Mouse (Mus musculus): ENCODE results near the gene Prss42. TPM values are rescaled to one million over a fixed set of nuclear protein-coding genes. Genes with fewer than 3 reads are reported as not detected.

Prss42 gene
- total RNA-seq (2012; rRNA removed) = not detected in 2 replicates
- polyA plus RNA-seq (2012; ENCODE audit: insufficient read depth in 1 of 2, insufficient read length in 2 of 2, low read depth in 1 of 2, low replicate concordance in 2 of 2, missing spikeins in 1 of 2) = not detected

DNA sequence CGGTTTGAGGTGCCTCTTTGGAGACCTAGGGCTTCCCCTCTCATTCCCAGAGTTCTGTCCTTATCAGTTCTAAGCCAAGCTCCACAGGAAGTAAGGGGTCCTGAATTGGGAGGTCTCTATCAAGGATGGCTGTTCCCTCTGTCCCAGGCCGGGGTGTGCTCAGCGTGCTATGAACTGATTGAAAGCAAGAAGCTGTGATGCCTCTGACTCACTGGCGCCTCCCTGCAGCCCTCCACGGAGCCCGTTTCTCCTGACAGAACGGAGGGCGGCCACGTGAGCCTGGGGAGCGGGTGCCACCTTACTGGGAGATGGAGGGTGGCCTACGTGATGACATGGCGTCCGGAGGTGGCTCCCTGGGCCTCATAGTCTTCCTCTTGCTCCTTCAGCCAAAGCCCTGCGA is at the start of gene Prss42:
Gene Prss42 (plus strand): TSS at position 301 of the 400 bp plus-strand sequence.
- Histone ChIP-seq H3K9ac (ENCODE audit: control insufficient read depth, low read depth, low read length, poor library complexity, severe bottlenecking) (no peak within 1 kb of the TSS), H3K27me3 (ENCODE audit: control insufficient read depth in 1 of 2, insufficient read depth in 2 of 2, low read length in 2 of 2) (no peaks in the 10 kb centered on the region), H3K4me1 (ENCODE audit: control insufficient read depth in 1 of 2, insufficient read depth in 2 of 2, low read length in 2 of 2) (no peaks in the 10 kb centered on the region; a peak in 2 of 4 replicates), H3K9me3 (replicated peaks; ENCODE audit: insufficient read depth, low read length) (no peaks in the 10 kb centered on the region), H3K27ac (ENCODE audit: control insufficient read depth, low read depth, low read length) (no peak within 1 kb of the TSS), H3K79me2 (ENCODE audit: control insufficient read depth, insufficient read depth, low read length, poor library complexity) (no peaks in the 10 kb centered on the region), H3K36me3 (ENCODE audit: control insufficient read depth in 1 of 2, insufficient read depth in 2 of 2, low read length in 2 of 2) (no peaks in the 10 kb centered on the region), H3K4me3 (ENCODE audit: control insufficient read depth in 1 of 2, insufficient read depth in 1 of 2, low read depth in 2 of 2, low read length in 2 of 2) (no peak within 1 kb of the TSS)
- DNase-seq (ENCODE audit: low read depth, low spot score) = no peak
- TF ChIP-seq TCF12 (IDR thresholded peaks at IDR 0.05; ENCODE audit: low read depth, low read length) (no peak), BHLHE40 (IDR thresholded peaks at IDR 0.05; ENCODE audit: borderline replicate concordance, low read depth, low read length) (no peak), POLR2AphosphoS5 (IDR thresholded peaks at IDR 0.05; ENCODE audit: borderline replicate concordance, low read depth, low read length) (no peak), ZC3H11A (IDR thresholded peaks at IDR 0.05; ENCODE audit: low read depth, low read length) (no peak)

DNA sequence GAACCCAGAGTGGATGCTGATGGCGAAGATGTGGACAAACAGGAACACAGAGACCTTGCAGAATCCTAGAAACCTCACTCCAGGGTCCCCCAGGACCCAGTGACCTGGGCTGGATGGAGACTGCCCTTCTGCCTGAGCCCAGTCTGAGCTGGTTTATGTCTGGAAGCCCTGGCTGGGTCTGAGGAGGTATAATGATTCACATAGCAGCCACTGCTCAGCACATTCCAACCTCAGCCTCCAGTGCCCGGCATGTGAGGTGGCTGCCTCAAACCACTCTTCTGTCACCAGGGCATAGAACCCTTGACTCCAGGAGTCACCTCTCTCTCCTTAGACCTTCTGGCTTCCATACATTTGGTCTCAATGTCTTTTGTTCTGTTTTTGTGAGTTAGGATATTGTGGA is 49.5 kb upstream of the Prss42 start:
- no peak overlapping the region for H3K9ac ChIP-seq (ENCODE audit: control insufficient read depth, low read depth, low read length, poor library complexity, severe bottlenecking)
- no peak overlapping the region for H3K27ac ChIP-seq (ENCODE audit: control insufficient read depth, low read depth, low read length)
- DNase-seq (ENCODE audit: low read depth, low spot score) = no peak
- H3K27me3 ChIP-seq (ENCODE audit: control insufficient read depth in 1 of 2, insufficient read depth in 2 of 2, low read length in 2 of 2) = peaks cover 4% of the 10 kb centered on the region in 2 experiments
- H3K4me1 ChIP-seq (ENCODE audit: control insufficient read depth in 1 of 2, insufficient read depth in 2 of 2, low read length in 2 of 2) = no peaks in the 10 kb centered on the region
- no peak overlapping the region for H3K4me3 ChIP-seq (ENCODE audit: control insufficient read depth in 1 of 2, insufficient read depth in 1 of 2, low read depth in 2 of 2, low read length in 2 of 2)
- no peaks in the 10 kb centered on the region for H3K79me2 ChIP-seq (ENCODE audit: control insufficient read depth, insufficient read depth, low read length, poor library complexity)
- no peaks in the 10 kb centered on the region for H3K9me3 ChIP-seq (replicated peaks; ENCODE audit: insufficient read depth, low read length)
- H3K36me3 ChIP-seq (ENCODE audit: control insufficient read depth in 1 of 2, insufficient read depth in 2 of 2, low read length in 2 of 2) = no peaks in the 10 kb centered on the region
- TF ChIP-seq ELF1 (IDR thresholded peaks at IDR 0.05; ENCODE audit: low read depth, low read length) (no peak), GABPA (IDR thresholded peaks at IDR 0.05; ENCODE audit: low read depth, low read length) (no peak), USF2 (IDR thresholded peaks at IDR 0.05; ENCODE audit: borderline replicate concordance in 1 of 2, insufficient read depth in 1 of 2, low read depth in 1 of 2, low read length in 2 of 2) (no peak), SIN3A (IDR thresholded peaks at IDR 0.05; ENCODE audit: low read length) (no peak), CTCF (IDR thresholded peaks at IDR 0.05 in 2 of 3, conservative IDR thresholded peaks at IDR 0.05 in 1 of 3; ENCODE audit: control insufficient read depth in 1 of 3, insufficient read depth in 1 of 3, low read depth in 2 of 3, low read length in 3 of 3, poor library complexity in 1 of 3, severe bottlenecking in 1 of 3) (no peak)

DNA sequence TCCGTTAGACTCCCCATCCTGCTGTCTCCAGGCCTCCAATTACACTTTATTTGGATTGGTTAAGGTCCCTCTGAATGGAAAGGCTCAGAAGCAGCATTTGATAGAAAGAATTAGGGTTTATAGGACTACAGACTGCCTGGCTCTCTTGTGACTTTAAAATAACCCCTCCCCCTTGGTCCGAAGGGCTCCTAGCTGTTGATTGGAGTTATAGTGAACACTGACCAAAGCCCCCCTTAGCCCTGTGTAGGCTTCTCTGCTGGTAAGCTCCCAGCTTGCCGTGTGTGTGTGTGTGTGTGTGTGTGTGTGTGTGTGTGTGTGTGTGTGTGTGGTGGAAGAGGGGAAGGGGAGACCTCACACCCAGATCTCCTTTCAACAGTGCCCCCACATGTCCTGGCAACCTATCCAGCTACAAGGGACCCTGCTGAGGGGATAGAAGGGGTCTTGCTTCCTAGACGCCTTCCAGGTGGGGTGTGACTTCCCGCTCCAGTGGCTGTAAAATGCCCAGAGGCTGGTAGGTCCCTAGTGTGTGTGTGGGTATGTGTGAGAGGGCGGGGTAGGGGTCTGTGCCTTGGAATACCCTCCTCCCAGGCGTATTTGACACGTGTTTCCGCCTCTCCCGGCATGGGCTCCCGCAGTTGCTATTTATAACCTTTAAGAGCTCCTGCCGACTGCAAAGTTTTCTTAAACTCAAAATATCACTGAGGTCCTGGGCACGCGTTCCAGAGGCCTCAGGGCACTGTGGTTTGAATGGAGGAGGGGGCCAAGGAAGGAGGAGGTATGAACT is 47.4 kb upstream of the Prss42 start:
- Histone ChIP-seq H3K4me1 (ENCODE audit: control insufficient read depth in 1 of 2, insufficient read depth in 2 of 2, low read length in 2 of 2) (no peaks in the 10 kb centered on the region), H3K27ac (ENCODE audit: control insufficient read depth, low read depth, low read length) (no peak overlapping the region), H3K9ac (ENCODE audit: control insufficient read depth, low read depth, low read length, poor library complexity, severe bottlenecking) (no peak overlapping the region), H3K79me2 (ENCODE audit: control insufficient read depth, insufficient read depth, low read length, poor library complexity) (no peaks in the 10 kb centered on the region), H3K27me3 (ENCODE audit: control insufficient read depth in 1 of 2, insufficient read depth in 2 of 2, low read length in 2 of 2) (peaks cover 4% of the 10 kb centered on the region in 2 experiments), H3K4me3 (ENCODE audit: control insufficient read depth in 1 of 2, insufficient read depth in 1 of 2, low read depth in 2 of 2, low read length in 2 of 2) (no peak overlapping the region), H3K36me3 (ENCODE audit: control insufficient read depth in 1 of 2, insufficient read depth in 2 of 2, low read length in 2 of 2) (no peaks in the 10 kb centered on the region), H3K9me3 (replicated peaks; ENCODE audit: insufficient read depth, low read length) (no peaks in the 10 kb centered on the region)
- DNase-seq (ENCODE audit: low read depth, low spot score) = no peak
- TF ChIP-seq ZNF384 (IDR thresholded peaks at IDR 0.05; ENCODE audit: low read depth, low read length) (no peak), CTCF (IDR thresholded peaks at IDR 0.05 in 2 of 3, conservative IDR thresholded peaks at IDR 0.05 in 1 of 3; ENCODE audit: control insufficient read depth in 1 of 3, insufficient read depth in 1 of 3, low read depth in 2 of 3, low read length in 3 of 3, poor library complexity in 1 of 3, severe bottlenecking in 1 of 3) (no peak), MYB (IDR thresholded peaks at IDR 0.05; ENCODE audit: low read depth, low read length) (no peak), MAZ (IDR thresholded peaks at IDR 0.05; ENCODE audit: low read depth, low read length) (no peak), MEF2A (IDR thresholded peaks at IDR 0.05; ENCODE audit: extremely low read depth, insufficient replicate concordance, low read depth, low read length, poor library complexity, severe bottlenecking) (no peak), E2F4 (IDR thresholded peaks at IDR 0.05; ENCODE audit: borderline replicate concordance, low read depth, low read length) (no peak), SIN3A (IDR thresholded peaks at IDR 0.05; ENCODE audit: low read length) (no peak), TAL1 (IDR thresholded peaks at IDR 0.05; ENCODE audit: low read length) (no peak)
